Mouse (Mus musculus) embryonic facial prominence, embryonic 10.5 days (tissue): ENCODE data around the gene Mdm2. TPM values are rescaled to one million over a fixed set of nuclear protein-coding genes. Genes with fewer than 3 reads are reported as not detected.
A peak's percentile ranks its signal among the peaks of the same experiment; 100 is the strongest.

Source experiments
- DNase-seq: peaks from one replicate; pipeline ENCODE4 v3.0.0-alpha.2; 2017; ENCODE audit warnings: low spot score
- H3K27ac ChIP-seq: fragments of 300-500 bp; sonication (generic); replicated peaks from 2 replicates; pipeline ENCODE4 v1.5.1; 2016; ENCODE audit warnings: mild to moderate bottlenecking
- H3K27me3 ChIP-seq: fragments of 300-500 bp; sonication (generic); replicated peaks from 2 replicates; pipeline ENCODE4 v1.6.1; 2016; ENCODE audit warnings: low read depth, mild to moderate bottlenecking; ENCODE audit not compliant: poor library complexity, severe bottlenecking
- H3K36me3 ChIP-seq: fragments of 300-500 bp; sonication (generic); replicated peaks from 2 replicates; pipeline ENCODE4 v1.6.1; 2016; ENCODE audit warnings: mild to moderate bottlenecking, moderate library complexity
- H3K4me1 ChIP-seq: fragments of 300-500 bp; sonication (generic); 2 replicates; pipeline ENCODE4 v1.6.1; 2016
- H3K4me3 ChIP-seq: fragments of 300-500 bp; sonication (generic); 2 replicates; pipeline ENCODE4 v1.5.1; 2016; ENCODE audit warnings: mild to moderate bottlenecking, moderate library complexity
- H3K9me3 ChIP-seq: fragments of 300-500 bp; sonication (generic); 2 replicates; pipeline ENCODE4 v1.6.1; 2016; ENCODE audit warnings: mild to moderate bottlenecking
- WGBS: fragments of 180-500 bp; shearing (Covaris S2); methylation state at CpG from one replicate; pipeline ENCODE4 v1.1.7; 2016; 5-methylcytosine and 5-hydroxymethylcytosine counted together
- polyA plus RNA-seq: library from polyadenylated mRNA; unstranded; fragments of >200 nt; fragmentation: Nextera tagmentation; extraction: Ambion mirVana; gene quantifications from 2 replicates; pipeline ENCODE4 v1.2.1, GENCODE M21; 2016

The Mdm2 gene
- polyA plus RNA-seq, 1 experiment from 2014 or later, result 58.9 TPM

DNA sequence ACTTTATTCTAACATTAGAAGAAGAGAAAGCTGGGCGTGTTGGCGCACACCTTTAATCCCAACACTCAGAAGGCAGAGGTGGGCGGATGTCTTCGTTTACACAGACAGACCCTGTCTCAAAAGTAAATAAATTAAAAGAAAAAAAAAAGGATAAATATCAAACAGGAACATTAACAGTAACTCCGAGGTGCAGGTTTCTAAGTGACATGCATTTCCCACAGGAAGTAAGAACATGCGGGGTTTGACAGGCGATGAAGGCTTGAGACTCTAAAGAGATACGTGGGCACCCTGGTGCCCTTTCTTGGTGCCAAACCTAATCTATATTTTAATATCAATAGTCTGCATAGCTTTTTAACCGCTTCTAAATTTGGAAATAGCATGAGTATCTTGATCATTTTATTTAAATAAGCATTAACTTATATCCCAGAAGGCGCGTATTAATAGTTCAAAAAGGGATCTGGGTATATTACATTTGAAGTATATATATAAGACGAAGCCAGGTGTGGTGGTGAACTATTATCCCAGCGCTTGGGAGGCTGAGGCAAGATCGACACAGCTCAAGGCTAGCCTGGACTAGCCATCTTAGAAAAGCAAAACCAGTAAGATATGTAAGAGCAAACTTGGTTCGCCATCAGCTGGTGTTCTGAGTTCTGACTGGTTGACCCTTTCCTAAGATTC is 25.2 kb downstream of the Mdm2 start:
- Histone ChIP-seq H3K27ac (no peak overlapping the region), H3K36me3 (peaks cover 36% of the 10 kb centered on the region), H3K4me3 (no peak overlapping the region), H3K4me1 (peaks cover 5% of the 10 kb centered on the region; the same call in 1 of the 2 replicates), H3K9me3 (no peaks in the 10 kb centered on the region), H3K27me3 (no peaks in the 10 kb centered on the region)
- DNase-seq, result no peak
- 92% methylated on average over 15 of the region's 15 CpGs for WGBS

DNA sequence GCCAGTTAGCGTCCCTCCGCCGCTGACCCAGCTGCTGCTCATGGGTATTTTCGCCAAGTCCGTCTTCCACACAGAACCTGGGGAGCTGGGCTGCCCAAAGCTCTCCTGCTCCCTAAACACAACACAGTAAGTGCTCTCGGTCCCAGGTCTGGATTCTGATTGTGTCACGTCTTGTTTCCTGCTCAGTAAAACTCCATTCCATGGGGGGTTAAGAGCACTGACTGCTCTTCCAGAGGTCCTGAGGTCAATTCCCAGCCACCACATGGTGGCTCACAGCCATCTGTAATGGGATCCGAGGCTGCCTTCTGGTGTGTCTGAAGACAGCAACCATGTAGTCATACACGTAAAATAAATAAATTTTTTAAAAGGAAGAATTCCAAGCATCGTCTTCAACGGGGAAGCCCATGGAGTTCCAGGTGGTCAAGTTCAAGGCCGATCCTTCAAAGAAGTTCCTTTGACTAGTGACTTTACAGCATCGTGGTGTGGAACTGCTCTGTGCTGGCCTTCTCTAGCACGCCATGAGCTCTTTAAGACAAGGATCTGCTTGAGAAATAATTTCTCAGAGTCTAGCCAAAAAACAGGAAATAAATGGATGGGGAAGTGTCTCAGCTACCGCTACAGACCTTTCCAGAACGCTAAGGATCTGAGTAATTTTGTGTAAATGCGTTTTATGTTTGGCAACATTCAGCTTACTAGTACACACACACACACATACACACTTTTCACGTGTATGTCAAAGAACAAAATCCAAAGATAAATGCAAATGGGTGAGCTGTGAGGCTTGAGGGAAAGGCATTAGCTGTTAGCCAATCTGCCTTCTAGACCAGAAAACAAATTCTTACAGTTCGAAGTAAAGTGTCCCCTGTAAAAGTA is 26.0 kb downstream of the Mdm2 start:
- H3K9me3 ChIP-seq, result no peaks in the 10 kb centered on the region
- peaks cover 5% of the 10 kb centered on the region; the same call in 1 of the 2 replicates for H3K4me1 ChIP-seq
- peaks cover 28% of the 10 kb centered on the region for H3K36me3 ChIP-seq
- H3K27ac ChIP-seq, result no peak overlapping the region
- H3K4me3 ChIP-seq, result no peak overlapping the region
- DNase-seq, result no peak
- WGBS, result 87% methylated on average over 19 of the region's 19 CpGs
- H3K27me3 ChIP-seq, result no peaks in the 10 kb centered on the region

DNA sequence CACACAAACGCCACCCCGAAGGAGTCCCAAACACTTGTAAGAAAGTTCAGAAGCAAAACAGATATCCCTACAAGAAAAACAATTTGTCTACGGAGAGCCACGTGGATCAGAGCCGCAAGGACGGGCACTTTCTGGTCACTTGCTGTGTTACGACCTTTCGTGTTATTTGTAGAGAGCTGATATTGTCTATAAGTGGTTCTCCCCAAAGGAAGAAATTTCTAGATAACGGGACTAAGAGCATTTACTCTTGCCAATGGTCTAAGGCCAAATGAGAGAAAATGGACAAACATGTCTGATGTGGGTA is 26.9 kb downstream of the Mdm2 start:
- Histone ChIP-seq H3K4me1 (peaks cover 5% of the 10 kb centered on the region; the same call in 1 of the 2 replicates), H3K27me3 (no peaks in the 10 kb centered on the region), H3K36me3 (peaks cover 20% of the 10 kb centered on the region), H3K27ac (no peak overlapping the region), H3K9me3 (no peaks in the 10 kb centered on the region), H3K4me3 (no peak overlapping the region)
- WGBS, result 90% methylated on average over 9 of the region's 9 CpGs
- DNase-seq, result no peak

DNA sequence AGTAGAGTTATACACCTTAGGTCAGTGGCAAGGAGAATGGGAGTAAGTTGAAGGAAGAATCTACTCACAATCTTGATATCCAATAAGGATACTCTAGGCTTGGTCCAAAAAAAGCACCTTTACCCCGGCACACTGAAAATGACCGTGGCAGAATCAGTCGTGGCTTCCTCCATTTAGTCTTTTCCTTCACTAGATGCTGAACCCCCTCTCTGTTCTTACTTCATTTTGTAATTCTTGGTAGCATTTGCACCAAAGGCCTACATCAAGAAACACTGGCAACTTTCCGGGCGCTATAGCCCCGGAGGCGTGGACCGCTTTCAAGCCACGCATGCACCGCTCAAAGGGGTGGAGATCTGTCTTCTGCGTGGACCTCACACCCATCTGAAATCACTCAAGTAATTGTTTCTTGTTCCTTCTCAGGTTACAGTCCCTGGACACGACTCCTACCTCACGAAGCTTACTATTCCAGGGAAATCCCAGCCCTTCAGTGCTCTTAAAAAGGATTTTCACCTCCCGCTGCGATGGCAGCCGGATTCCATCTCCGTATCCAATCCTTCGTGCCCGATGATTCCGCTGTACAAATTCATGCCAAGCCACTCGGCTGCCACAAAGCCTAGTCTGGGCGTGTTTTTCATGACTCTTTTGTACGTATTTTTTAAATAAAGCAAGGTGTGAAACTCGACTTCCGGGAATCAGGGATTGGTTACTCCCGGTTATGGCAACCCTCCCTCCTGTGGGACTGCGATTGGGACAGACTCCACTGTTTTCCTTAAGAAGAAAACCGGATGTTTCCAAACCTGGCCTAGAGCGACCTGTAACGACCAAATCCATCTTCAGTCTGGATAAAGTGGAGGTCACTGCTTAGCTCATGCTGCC is 27.5 kb downstream of the Mdm2 start:
- Histone ChIP-seq H3K4me3 (no peak overlapping the region), H3K27ac (no peak overlapping the region), H3K27me3 (no peaks in the 10 kb centered on the region), H3K4me1 (peaks cover 5% of the 10 kb centered on the region; the same call in 1 of the 2 replicates), H3K9me3 (no peaks in the 10 kb centered on the region), H3K36me3 (peaks cover 14% of the 10 kb centered on the region)
- no peak for DNase-seq
- 81% methylated on average over 30 of the region's 30 CpGs for WGBS

DNA sequence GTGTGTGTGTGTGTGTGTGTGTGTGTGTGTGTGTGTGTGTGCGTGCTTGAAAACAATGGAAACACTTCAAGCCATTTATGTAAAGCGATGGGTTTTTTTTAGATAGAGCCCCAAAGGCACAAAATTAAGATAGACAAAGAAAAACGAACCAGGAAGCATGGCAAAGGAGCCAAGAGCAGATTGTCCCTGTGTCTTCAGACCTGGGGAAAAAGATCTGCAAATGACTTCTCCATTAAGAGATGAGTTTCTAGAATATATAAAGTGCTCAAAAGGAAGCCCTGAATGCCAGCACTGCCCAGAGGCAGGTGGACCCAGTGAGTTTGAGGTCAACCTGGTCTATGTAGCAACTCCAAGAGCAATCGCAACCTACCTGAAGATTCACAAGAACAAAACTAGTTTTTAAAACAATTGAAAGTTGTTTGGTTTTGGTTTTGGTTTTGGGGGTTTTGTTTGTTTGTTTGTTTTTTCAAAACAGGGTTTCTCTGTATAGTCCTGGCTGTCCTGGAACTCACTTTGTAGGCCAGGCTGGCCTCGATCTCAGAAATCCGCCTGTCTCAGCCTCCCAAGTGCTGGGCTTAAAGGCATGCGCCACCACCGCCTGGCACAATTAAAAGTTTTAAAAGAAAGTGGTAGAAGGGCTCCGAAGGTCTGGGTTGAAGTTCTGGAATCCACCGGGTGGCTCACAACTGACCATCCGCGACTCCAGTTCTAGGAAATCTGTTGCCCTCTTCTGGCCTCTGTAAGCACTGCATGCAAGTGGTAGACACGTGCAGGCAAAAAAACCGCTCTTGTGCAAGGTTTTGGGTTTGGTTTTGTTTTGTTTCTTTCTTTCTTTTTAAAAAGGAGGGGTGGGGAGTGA is 28.3 kb downstream of the Mdm2 start:
- DNase-seq, result peak; percentile 53
- peaks cover 5% of the 10 kb centered on the region; the same call in 1 of the 2 replicates for H3K4me1 ChIP-seq
- 66% methylated on average over 14 of the region's 14 CpGs for WGBS
- H3K27me3 ChIP-seq, result 0 out of 2 replicates have a peak, but pooled peaks cover 4% of the 10 kb centered on the region
- no peak overlapping the region for H3K27ac ChIP-seq
- no peaks in the 10 kb centered on the region for H3K9me3 ChIP-seq
- no peak overlapping the region for H3K4me3 ChIP-seq
- peaks cover 6% of the 10 kb centered on the region; the same call in 1 of the 2 replicates for H3K36me3 ChIP-seq

DNA sequence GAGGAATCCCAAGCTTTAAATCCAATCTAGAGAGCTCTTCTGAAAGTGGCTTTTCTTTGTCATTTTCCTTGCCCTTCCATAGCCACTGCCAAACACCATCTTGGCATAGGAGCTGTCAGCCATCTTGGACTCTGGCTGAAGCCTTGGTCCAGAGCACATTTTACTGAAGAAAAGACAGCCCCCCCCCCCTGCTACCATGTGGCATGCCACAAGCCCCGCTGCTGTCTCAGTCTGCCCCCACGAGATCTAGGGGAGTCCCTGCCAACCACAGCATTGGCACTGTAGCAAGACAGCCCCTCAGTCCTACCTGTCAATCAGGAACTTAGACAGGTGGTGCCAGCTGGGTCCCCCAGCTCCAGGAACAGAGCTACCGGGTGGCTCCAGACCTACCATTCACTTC is 29.0 kb downstream of the Mdm2 start:
- Histone ChIP-seq H3K9me3 (no peaks in the 10 kb centered on the region), H3K36me3 (peaks cover 6% of the 10 kb centered on the region; the same call in 1 of the 2 replicates)
- 88% methylated on average over 3 of the region's 3 CpGs for WGBS

DNA sequence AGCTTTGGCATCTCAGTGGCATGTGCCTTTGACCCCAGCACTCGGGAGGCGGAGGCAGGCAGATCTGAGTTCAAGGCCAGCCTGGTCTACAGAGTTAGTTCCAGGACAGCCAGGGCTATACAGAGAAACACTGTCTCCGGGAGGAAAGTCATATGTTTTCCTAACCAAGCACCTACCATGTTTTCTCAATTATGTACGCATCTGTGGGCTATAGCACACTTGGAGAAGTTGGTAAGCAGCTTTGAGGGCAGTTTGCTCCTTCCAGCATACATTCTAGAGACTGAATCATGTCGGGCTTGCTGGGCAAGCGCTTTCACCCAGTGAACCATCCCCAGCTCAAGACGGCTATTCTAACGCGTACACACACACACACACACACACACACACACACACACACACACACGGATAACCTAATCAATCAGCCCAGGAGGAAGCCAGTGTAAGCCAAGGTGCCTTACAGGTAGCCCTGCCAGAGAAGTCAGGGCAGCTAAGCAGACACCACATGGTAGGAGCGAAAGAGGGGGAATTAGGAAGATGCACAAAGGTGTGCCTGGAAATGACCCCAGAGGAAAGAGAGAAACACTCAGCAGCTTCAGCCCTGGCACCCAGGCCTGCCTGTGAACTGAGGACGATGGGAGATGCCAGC is 29.6 kb downstream of the Mdm2 start:
- Histone ChIP-seq H3K36me3 (peaks cover 6% of the 10 kb centered on the region; the same call in 1 of the 2 replicates), H3K27ac (no peak overlapping the region), H3K27me3 (peaks cover 4% of the 10 kb centered on the region; the same call in 1 of the 2 replicates), H3K4me3 (no peak overlapping the region), H3K9me3 (no peaks in the 10 kb centered on the region), H3K4me1 (peaks cover 12% of the 10 kb centered on the region)
- DNase-seq, result no peak
- 86% methylated on average over 12 of the region's 12 CpGs for WGBS

More for the DNA sequence above, 29.0 kb downstream of the Mdm2 start:
- Histone ChIP-seq H3K27me3 (0 out of 2 replicates have a peak, but pooled peaks cover 4% of the 10 kb centered on the region), H3K27ac (no peak overlapping the region), H3K4me1 (peaks cover 7% of the 10 kb centered on the region), H3K4me3 (no peak overlapping the region)
- no peak for DNase-seq

DNA sequence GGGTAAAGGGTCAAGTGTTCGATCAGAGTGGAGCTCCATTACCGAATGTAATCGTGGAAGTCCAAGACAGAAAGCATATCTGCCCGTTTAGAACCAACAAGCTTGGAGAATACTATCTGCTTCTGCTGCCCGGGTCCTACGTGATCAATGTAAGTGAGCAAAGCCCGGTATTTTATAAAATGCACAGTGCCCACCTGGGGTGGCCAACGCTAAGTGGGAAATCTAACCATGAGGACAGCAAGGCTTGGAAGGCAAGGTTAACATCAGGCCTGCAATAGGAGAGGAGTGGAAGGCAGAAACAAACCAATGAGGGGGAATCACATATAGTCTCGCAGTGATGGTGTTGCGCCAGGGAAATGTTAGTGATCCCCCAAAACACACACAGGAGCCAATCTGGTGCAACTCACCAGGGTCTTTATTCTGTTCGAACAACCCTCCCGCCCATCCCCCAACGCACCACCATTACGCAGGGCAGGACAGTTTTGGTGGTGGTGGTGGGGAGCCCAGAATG is 30.5 kb downstream of the Mdm2 start:
- Histone ChIP-seq H3K4me1 (peaks cover 19% of the 10 kb centered on the region), H3K4me3 (no peak overlapping the region), H3K36me3 (peaks cover 6% of the 10 kb centered on the region; the same call in 1 of the 2 replicates), H3K9me3 (no peaks in the 10 kb centered on the region), H3K27me3 (peaks cover 4% of the 10 kb centered on the region; the same call in 1 of the 2 replicates), H3K27ac (no peak overlapping the region)
- 94% methylated on average over 14 of the region's 14 CpGs for WGBS
- DNase-seq, result no peak

DNA sequence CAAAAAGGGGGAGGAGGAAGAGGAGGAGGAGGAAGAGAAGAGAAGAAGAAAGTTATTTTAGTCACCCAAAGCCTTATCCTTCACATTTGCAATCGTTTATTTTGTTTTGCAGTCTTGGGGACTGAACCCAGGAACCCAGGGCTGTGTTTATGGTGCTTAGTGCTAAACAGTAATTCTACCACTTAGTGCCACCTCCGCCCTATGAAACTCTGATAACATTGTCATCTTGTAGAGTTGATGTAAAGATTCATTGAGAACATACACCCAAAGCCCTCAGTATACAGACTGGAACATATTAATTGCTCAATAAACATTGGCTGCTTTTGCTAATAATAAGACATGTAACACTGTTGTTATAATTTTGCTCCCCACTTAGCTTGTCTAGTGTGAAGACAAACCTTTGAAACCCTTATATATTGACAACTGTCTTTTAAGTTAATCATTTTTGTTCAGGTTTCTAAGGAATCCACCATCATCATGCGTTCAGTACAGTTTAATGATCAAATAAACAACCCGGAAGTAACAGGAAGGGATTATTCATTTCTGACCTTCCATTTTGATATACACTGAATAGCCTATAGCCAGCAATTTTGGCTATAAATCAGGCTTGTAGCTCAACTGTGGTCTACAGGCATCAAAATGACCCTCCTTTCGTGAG is 31.4 kb downstream of the Mdm2 start:
- 86% methylated on average over 5 of the region's 5 CpGs for WGBS
- no peak for DNase-seq
- no peak overlapping the region for H3K27ac ChIP-seq

DNA sequence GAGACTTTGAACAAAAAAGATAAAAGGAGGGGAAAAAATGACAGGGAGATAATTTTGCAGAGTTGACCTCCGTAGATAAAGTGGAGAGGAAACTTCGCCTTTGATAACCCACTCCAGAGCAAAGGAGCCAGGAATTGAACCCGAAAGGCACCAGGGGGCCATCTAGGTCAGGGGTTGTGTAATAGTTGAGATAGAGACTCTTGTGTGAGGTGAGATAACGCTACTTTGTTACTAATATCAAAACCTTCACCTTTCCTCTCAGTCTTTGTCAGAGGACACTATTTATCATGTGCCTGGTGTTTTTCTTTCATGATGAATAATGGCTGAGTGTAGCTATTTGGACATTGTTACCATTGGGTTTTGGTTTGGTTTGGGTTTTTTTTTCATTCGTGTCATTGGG is 32.2 kb downstream of the Mdm2 start:
- 80% methylated on average over 5 of the region's 5 CpGs for WGBS
- DNase-seq, result no peak
- Histone ChIP-seq H3K27me3 (peaks cover 4% of the 10 kb centered on the region; the same call in 1 of the 2 replicates), H3K9me3 (no peaks in the 10 kb centered on the region), H3K36me3 (no peaks in the 10 kb centered on the region), H3K27ac (no peak overlapping the region), H3K4me1 (peaks cover 17% of the 10 kb centered on the region), H3K4me3 (no peak overlapping the region)

More for the DNA sequence above, 31.4 kb downstream of the Mdm2 start:
- no peak overlapping the region for H3K4me3 ChIP-seq
- no peaks in the 10 kb centered on the region for H3K9me3 ChIP-seq
- peaks cover 4% of the 10 kb centered on the region; the same call in 1 of the 2 replicates for H3K27me3 ChIP-seq
- peaks cover 19% of the 10 kb centered on the region for H3K4me1 ChIP-seq
- peaks cover 3% of the 10 kb centered on the region; the same call in 1 of the 2 replicates for H3K36me3 ChIP-seq
